10 mouse cellular contexts compared by ENCODE assay signal in the genomic region with DNA sequence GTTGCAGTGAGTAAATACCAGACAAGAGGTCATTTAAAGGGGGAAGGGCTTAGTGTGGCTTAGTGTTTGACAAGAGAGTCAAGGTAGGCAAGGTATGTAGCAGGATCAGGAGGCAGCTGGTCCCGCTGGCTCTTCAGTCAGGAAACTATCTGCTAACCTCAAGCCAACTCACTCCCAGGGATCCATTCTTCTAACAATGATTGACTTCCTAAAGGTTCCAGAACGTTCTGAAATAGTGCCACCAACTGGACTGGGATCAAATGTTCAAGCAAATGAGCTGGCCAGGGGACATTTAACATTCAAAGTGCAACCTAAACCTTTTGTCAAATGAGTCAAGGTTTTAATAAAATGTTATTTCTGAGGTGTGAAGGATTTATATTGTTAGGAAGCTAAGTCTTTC. TPM values are rescaled to one million over a fixed set of nuclear protein-coding genes. Genes with fewer than 3 reads are reported as not detected.
A peak's percentile ranks its signal among the peaks of the same experiment; 100 is the strongest.
DNase-seq lines count a peak whose midpoint lies in the region; ATAC-seq and TF ChIP-seq lines count a peak whose summit lies in the region.
"Had no signal": no experiment of that assay in that cellular context is flagged by ENCODE, and none has a peak within 500 bp of the region (broad histone marks: within the 10 kb centered on the region; RNA-seq: fewer than 3 reads in every experiment).

No protein-coding gene starts in this region.

- 5% methylated on average over 2 of the region's 2 CpGs for WGBS in liver, adult 2 months
- whole genome bisulfite sequencing in liver, embryonic 11.5 days: 44% methylated on average over 2 of the region's 2 CpGs
- 38% methylated on average over 2 of the region's 2 CpGs for WGBS in heart, embryonic 12.5 days

- H3K27ac ChIP-seq in liver, adult 2 months (replicated peaks; ENCODE audit: insufficient read depth, low read depth, low read length): no peak overlapping the region
- no peak overlapping the region for H3K27ac ChIP-seq in liver, embryonic 11.5 days (ENCODE audit: low read depth, low read length)
- peak overlapping the region; percentile 44; the same call in 1 of the 2 replicates for H3K27ac ChIP-seq in heart, embryonic 12.5 days (ENCODE audit: poor library complexity, severe bottlenecking)
- H3K27ac ChIP-seq: limb, embryonic 12.5 days had no signal

- 0 out of 2 replicates have a peak, but pooled peaks cover 2% of the 10 kb centered on the region for H3K4me1 ChIP-seq in liver, adult 2 months (ENCODE audit: control insufficient read depth, insufficient read depth, low read length)
- no peaks in the 10 kb centered on the region; the same call in 1 of the 2 replicates for H3K4me1 ChIP-seq in liver, embryonic 11.5 days (replicated peaks; ENCODE audit: control insufficient read depth, insufficient read depth, low read length)
- no peaks in the 10 kb centered on the region for H3K4me1 ChIP-seq in heart, embryonic 12.5 days (replicated peaks)
- H3K4me1 ChIP-seq: limb, embryonic 12.5 days had no signal

- H3K9ac ChIP-seq in liver, adult 2 months (ENCODE audit: low read depth, low read length): no peak overlapping the region
- H3K9ac ChIP-seq in liver, embryonic 11.5 days (ENCODE audit: low read depth, low read length): no peak overlapping the region
- H3K9ac ChIP-seq in heart, embryonic 12.5 days: no peak overlapping the region
- H3K9ac ChIP-seq: limb, embryonic 12.5 days had no signal

- peak; percentile 83 for DNase-seq in liver, adult 2 months (ENCODE audit: extremely low read depth, low read depth, low spot score)
- no peak for DNase-seq in liver, embryonic 11.5 days (ENCODE audit: low spot score)
- peak; percentile 90 for DNase-seq in kidney, adult 9 months
- DNase-seq in lung, postnatal 36 days: peak; percentile 71
- DNase-seq in left cerebral cortex, postnatal 25 days (ENCODE audit: low spot score in 2 of 2): no peak
- no peak for DNase-seq in urinary bladder, postnatal 10 days (ENCODE audit: low spot score)
- DNase-seq: cerebellum, adult 8-10 months; thymus, adult 2 months had no signal

- no peak for TF ChIP-seq POLR2A in liver, adult 2 months (IDR thresholded peaks at IDR 0.05; ENCODE audit: extremely low read depth, insufficient read depth, low read length)

- H3K4me3 ChIP-seq in liver, adult 2 months (ENCODE audit: insufficient read depth, low read depth, low read length): no peak overlapping the region
- H3K4me3 ChIP-seq in liver, embryonic 11.5 days (ENCODE audit: low read depth, low read length): no peak overlapping the region
- H3K4me3 ChIP-seq in heart, embryonic 12.5 days: no peak overlapping the region
- H3K4me3 ChIP-seq: limb, embryonic 12.5 days had no signal

- TF ChIP-seq CTCF in liver, adult 2 months (IDR thresholded peaks at IDR 0.05; ENCODE audit: low read depth, low read length): 0 out of 2 replicates have a peak, but pooled peaks have one; percentile 15

- no peaks in the 10 kb centered on the region for H3K9me3 ChIP-seq in liver, embryonic 11.5 days (ENCODE audit: control insufficient read depth, low read length)
- H3K9me3 ChIP-seq in heart, embryonic 12.5 days (replicated peaks): no peaks in the 10 kb centered on the region
- H3K9me3 ChIP-seq: limb, embryonic 12.5 days had no signal

- H3K36me3 ChIP-seq in liver, adult 2 months (ENCODE audit: control insufficient read depth, insufficient read depth, low read length): no peaks in the 10 kb centered on the region
- no peaks in the 10 kb centered on the region for H3K36me3 ChIP-seq in liver, embryonic 11.5 days (ENCODE audit: control insufficient read depth, insufficient read depth, low read length)
- no peaks in the 10 kb centered on the region for H3K36me3 ChIP-seq in heart, embryonic 12.5 days
- H3K36me3 ChIP-seq: limb, embryonic 12.5 days had no signal

- no peak overlapping the region for H3K4me2 ChIP-seq in liver, embryonic 11.5 days
- no peak overlapping the region for H3K4me2 ChIP-seq in heart, embryonic 12.5 days
- H3K4me2 ChIP-seq: limb, embryonic 12.5 days had no signal

- H3K79me2 ChIP-seq in liver, adult 2 months (ENCODE audit: control insufficient read depth, insufficient read depth, low read length): no peaks in the 10 kb centered on the region

- H3K27me3 ChIP-seq in liver, adult 2 months (ENCODE audit: control insufficient read depth, insufficient read depth, low read length): no peaks in the 10 kb centered on the region
- H3K27me3 ChIP-seq in liver, embryonic 11.5 days (replicated peaks; ENCODE audit: control insufficient read depth, insufficient read depth, low read length): no peaks in the 10 kb centered on the region
- no peaks in the 10 kb centered on the region for H3K27me3 ChIP-seq in heart, embryonic 12.5 days (replicated peaks)
- H3K27me3 ChIP-seq: limb, embryonic 12.5 days had no signal

- intact Hi-C loops in left cerebral cortex, postnatal 25 days (cut with DNase I): loop anchor here (5.0 to 10.0 kb wide), 2 partner anchors 92 to 195 kb away; no protein-coding TSS in a partner anchor

- ATAC-seq in liver, embryonic 11.5 days (replicated peaks; ENCODE audit: low FRiP score): no peak
- ATAC-seq in heart, embryonic 12.5 days (ENCODE audit: insufficient number of reproducible peaks, low FRiP score): no peak

RNA-seq across cellular contexts. Expression of gene Pak1ip1, which starts 21.5 kb away (rescaled TPM):
- 28.9 and 35.5 TPM in 2 replicates for total RNA-seq in liver, adult 2 months (2014; rRNA removed)
- 33.4 and 34.2 TPM in 2 replicates for polyA plus RNA-seq in liver, adult 2 months (2012; rRNA removed)
- 105 and 109 TPM in 2 replicates for polyA plus RNA-seq in liver, embryonic 11.5 days (2014; fragmentation: Nextera tagmentation; extraction: Ambion mirVana)
- 54.2 and 55.5 TPM in 2 replicates for polyA plus RNA-seq in heart, embryonic 12.5 days (2016; fragmentation: Nextera tagmentation; extraction: Ambion mirVana)
- 10 to 100 TPM; 40.0 to 42.5 TPM for total RNA-seq in left cerebral cortex, postnatal 25 days (2021)

RNA-seq across cellular contexts. Expression of gene Tmem14c, which starts 36.8 kb away (rescaled TPM):
- total RNA-seq in liver, adult 2 months (2014; rRNA removed): 149 and 153 TPM in 2 replicates
- 201 and 244 TPM in 2 replicates for polyA plus RNA-seq in liver, adult 2 months (2012; rRNA removed)
- polyA plus RNA-seq in liver, embryonic 11.5 days (2014; fragmentation: Nextera tagmentation; extraction: Ambion mirVana): 954 and 957 TPM in 2 replicates
- polyA plus RNA-seq in heart, embryonic 12.5 days (2016; fragmentation: Nextera tagmentation; extraction: Ambion mirVana): 211 and 228 TPM in 2 replicates
- total RNA-seq in left cerebral cortex, postnatal 25 days (2021): 10 to 100 TPM; 63.8 to 64.2 TPM

Comparison
In these comparisons a context has a peak if more than half of its experiments do, and no peak if none do; other contexts are left out.
1. DNase-seq: peak in liver, adult 2 months (single experiment), kidney, adult 9 months (single experiment) and lung, postnatal 36 days (single experiment); none in liver, embryonic 11.5 days (single experiment), left cerebral cortex, postnatal 25 days (0 of 2) and urinary bladder, postnatal 10 days (single experiment).